Mouse (Mus musculus) small intestine, adult 2 months (tissue): ENCODE measurements around the gene Zfp1. TPM values are rescaled to one million over a fixed set of nuclear protein-coding genes. Genes with fewer than 3 reads are reported as not detected.

Experiments
- H3K27ac ChIP-seq: fragments of 200-500 bp; 2 replicates; pipeline ENCODE4 v1.5.1; 2012; ENCODE audit warnings: low read depth, low read length, control low read depth, inconsistent platforms; ENCODE audit not compliant: insufficient read depth
- H3K27me3 ChIP-seq: fragments of 200-500 bp; 2 replicates; pipeline ENCODE4 v1.6.1; 2012; ENCODE audit warnings: mild to moderate bottlenecking, moderate library complexity, low read length, inconsistent platforms; ENCODE audit not compliant: control insufficient read depth, insufficient read depth
- H3K36me3 ChIP-seq: fragments of 200-500 bp; 2 replicates; pipeline ENCODE4 v1.6.1; 2012; ENCODE audit warnings: mild to moderate bottlenecking, low read length, control low read depth, inconsistent platforms; ENCODE audit not compliant: control insufficient read depth, insufficient read depth
- H3K4me1 ChIP-seq: fragments of 200-500 bp; 2 replicates; pipeline ENCODE4 v1.6.1; 2012; ENCODE audit warnings: low read length, inconsistent platforms, mixed read lengths; ENCODE audit not compliant: control insufficient read depth, insufficient read depth, insufficient read length
- H3K4me3 ChIP-seq: fragments of 200-500 bp; 2 replicates; pipeline ENCODE4 v1.5.1; 2012; ENCODE audit warnings: low read depth, mild to moderate bottlenecking, control low read depth, inconsistent platforms, low read length, moderate library complexity
- CTCF ChIP-seq: fragments of 200-500 bp; IDR thresholded peaks from 2 replicates; pipeline ENCODE4 v1.5.1; 2012; ENCODE audit warnings: low read depth, mild to moderate bottlenecking, control low read depth, inconsistent platforms, low read length, moderate library complexity, mixed read lengths; ENCODE audit not compliant: insufficient replicate concordance, insufficient read length; ENCODE audit errors: extremely low read depth
- POLR2A ChIP-seq: fragments of 200-500 bp; IDR thresholded peaks from 2 replicates; pipeline ENCODE4 v1.6.1; 2012; ENCODE audit warnings: low read depth, mild to moderate bottlenecking, control low read depth, inconsistent platforms, low read length, moderate library complexity
- WGBS: fragments of 180-500 bp; shearing (Covaris S2); methylation state at CpG from one replicate; pipeline ENCODE4 v1.1.7; 2018; 5-methylcytosine and 5-hydroxymethylcytosine counted together
- polyA plus RNA-seq: library from polyadenylated mRNA; depleted of rRNA; stranded (reverse); fragments of >200 nt; gene quantifications from 2 replicates; pipeline ENCODE4 v1.2.3, GENCODE M21; 2012

Gene Zfp1
- polyA plus RNA-seq, 1 experiment = 1.6 TPM

- TF ChIP-seq CTCF = no peak
- no peak for TF ChIP-seq POLR2A
- Histone ChIP-seq H3K4me1 (peaks cover 8% of the 10 kb centered on the region), H3K4me3 (no peak overlapping the region), H3K27me3 (no peaks in the 10 kb centered on the region), H3K36me3 (no peaks in the 10 kb centered on the region; the same call in 1 of the 2 replicates), H3K27ac (no peak overlapping the region)
- 60% methylated on average over 8 of the region's 8 CpGs for WGBS
Observed at GRCm38 (mm10) chr8:111626528-111626820, 16.7 kb upstream of the Zfp1 start.

DNA sequence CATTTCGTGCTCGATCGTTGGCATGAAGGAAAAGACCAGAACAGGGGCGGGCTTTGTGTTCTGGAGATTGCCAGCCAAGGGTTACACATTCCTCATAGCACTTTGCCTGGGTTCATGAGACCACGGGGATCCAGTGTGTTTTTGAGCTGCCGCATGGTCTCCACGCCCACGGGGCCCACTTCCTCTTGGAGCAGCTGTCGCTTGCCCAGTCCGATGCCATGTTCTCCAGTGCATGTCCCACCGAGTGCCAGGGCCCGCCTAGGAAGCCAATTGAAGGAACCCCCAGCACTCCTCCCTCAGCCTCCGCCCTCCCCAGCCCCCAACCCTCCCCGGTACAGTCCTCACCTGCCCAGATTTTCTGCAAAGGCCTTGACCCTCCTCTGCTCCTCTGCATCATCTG is 16.3 kb upstream of the Zfp1 start:
- Histone ChIP-seq H3K27me3 (no peaks in the 10 kb centered on the region), H3K4me3 (no peak overlapping the region), H3K4me1 (peaks cover 8% of the 10 kb centered on the region), H3K36me3 (no peaks in the 10 kb centered on the region; the same call in 1 of the 2 replicates), H3K27ac (no peak overlapping the region)
- no peak for TF ChIP-seq POLR2A
- TF ChIP-seq CTCF = no peak
- WGBS = 88% methylated on average over 14 of the region's 14 CpGs

- no peak for TF ChIP-seq POLR2A
- no peak for TF ChIP-seq CTCF
- Histone ChIP-seq H3K27ac (no peak overlapping the region), H3K36me3 (no peaks in the 10 kb centered on the region), H3K4me3 (no peak overlapping the region), H3K27me3 (no peaks in the 10 kb centered on the region), H3K4me1 (peaks cover 8% of the 10 kb centered on the region)
- WGBS = 92% methylated on average over 9 of the region's 9 CpGs
Observed at GRCm38 (mm10) chr8:111627923-111628322, 15.3 kb upstream of the Zfp1 start.

- TF ChIP-seq CTCF = no peak
- no peak for TF ChIP-seq POLR2A
- H3K4me1 ChIP-seq = peaks cover 8% of the 10 kb centered on the region
- WGBS = 94% methylated on average over 12 of the region's 12 CpGs
- H3K4me3 ChIP-seq = no peak overlapping the region
- no peaks in the 10 kb centered on the region for H3K36me3 ChIP-seq
- no peaks in the 10 kb centered on the region for H3K27me3 ChIP-seq
- no peak overlapping the region for H3K27ac ChIP-seq
Observed at GRCm38 (mm10) chr8:111628401-111628800, 14.8 kb upstream of the Zfp1 start.

DNA sequence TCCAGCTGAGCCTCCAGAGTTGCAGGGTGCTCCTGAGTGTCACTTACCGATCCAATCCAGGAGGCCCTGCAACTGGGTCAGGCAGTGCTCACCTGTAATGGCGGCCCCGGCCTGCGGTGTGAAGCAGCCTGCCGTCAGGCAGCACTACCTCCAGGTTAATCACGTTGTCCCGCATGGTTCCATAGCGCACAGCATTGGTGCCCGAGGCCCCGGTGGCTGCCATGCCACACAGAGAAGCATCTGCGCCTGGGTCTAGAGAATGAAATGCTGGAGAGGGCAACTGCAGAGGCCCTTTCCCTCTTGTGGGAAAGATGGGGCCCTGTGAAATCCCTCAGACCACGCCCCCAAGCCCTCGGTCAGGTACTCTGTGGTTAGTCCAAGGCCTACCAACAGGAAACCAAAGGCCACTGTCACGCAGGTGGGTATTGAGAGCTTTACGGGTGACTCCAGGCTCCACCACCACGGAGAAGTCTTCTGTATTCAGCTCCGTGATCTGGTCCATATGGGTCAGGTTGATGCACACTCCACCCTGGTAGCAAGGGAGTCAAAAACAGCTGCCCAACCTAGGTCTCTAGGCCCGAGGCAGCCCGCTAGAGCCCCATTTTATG is 14.2 kb upstream of the Zfp1 start:
- Histone ChIP-seq H3K27ac (no peak overlapping the region), H3K4me3 (no peak overlapping the region), H3K27me3 (no peaks in the 10 kb centered on the region), H3K4me1 (peaks cover 8% of the 10 kb centered on the region), H3K36me3 (no peaks in the 10 kb centered on the region)
- 86% methylated on average over 19 of the region's 19 CpGs for WGBS
- no peak for TF ChIP-seq CTCF
- TF ChIP-seq POLR2A = no peak

DNA sequence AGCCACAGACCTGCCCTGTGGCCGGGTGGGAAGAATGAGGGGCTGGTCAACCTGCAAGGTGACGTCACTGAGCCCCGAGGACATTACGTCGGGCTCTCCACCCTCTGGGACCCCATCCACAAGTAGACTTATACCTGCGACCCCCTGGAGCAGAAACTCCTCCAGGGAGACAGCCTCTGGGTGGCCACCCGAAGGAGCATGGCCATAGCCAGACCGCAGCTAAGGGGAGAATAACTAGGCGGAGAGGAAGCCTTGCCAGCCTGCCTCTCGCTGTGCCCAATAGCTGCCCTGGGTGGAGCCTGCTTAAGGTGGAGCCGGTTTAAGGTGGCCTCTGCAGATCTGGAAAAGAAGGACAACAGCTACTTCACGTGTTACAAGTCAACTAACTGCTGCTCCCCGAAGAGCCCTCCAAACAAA is 13.1 kb upstream of the Zfp1 start, which contains the start of gene Ldhd:
Gene Ldhd, minus strand, starts transcription at position 270 of the 417 bp plus-strand sequence.
- Histone ChIP-seq H3K27me3 (no peaks in the 10 kb centered on the region), H3K4me3 (peak within 1 kb of the TSS; percentile 62), H3K36me3 (no peaks in the 10 kb centered on the region), H3K27ac (no peak within 1 kb of the TSS), H3K4me1 (peaks cover 6% of the 10 kb centered on the region)
- 11% methylated on average over 13 of the region's 13 CpGs for WGBS
- TF ChIP-seq CTCF (no peak), POLR2A (no peak)

GRCm38 (mm10) chr8:111631589-111631988 is 11.6 kb upstream of the Zfp1 start:
- TF ChIP-seq CTCF = no peak
- no peak for TF ChIP-seq POLR2A

GRCm38 (mm10) chr8:111632976-111633375 is 10.2 kb upstream of the Zfp1 start:
- 88% methylated on average over 3 of the region's 3 CpGs for WGBS
- H3K27ac ChIP-seq = no peak overlapping the region
- no peaks in the 10 kb centered on the region for H3K36me3 ChIP-seq
- no peaks in the 10 kb centered on the region for H3K27me3 ChIP-seq
- H3K4me1 ChIP-seq = peaks cover 7% of the 10 kb centered on the region
- TF ChIP-seq CTCF = no peak
- no peak for TF ChIP-seq POLR2A
- no peak overlapping the region for H3K4me3 ChIP-seq

More at GRCm38 (mm10) chr8:111631589-111631988, 11.6 kb upstream of the Zfp1 start:
- Histone ChIP-seq H3K27me3 (no peaks in the 10 kb centered on the region), H3K4me1 (peaks cover 6% of the 10 kb centered on the region), H3K36me3 (no peaks in the 10 kb centered on the region), H3K27ac (no peak overlapping the region), H3K4me3 (no peak overlapping the region)
- WGBS = 93% methylated on average over 8 of the region's 8 CpGs
